Mouse (Mus musculus): ENCODE measurements around the gene Ckb. TPM values are rescaled to one million over a fixed set of nuclear protein-coding genes. Genes with fewer than 3 reads are reported as not detected.

The Ckb gene
- polyA plus RNA-seq, 1 experiment from 2014 or later = 787 TPM

GRCm38 (mm10) chr12:111696239-111696638 is 24.1 kb upstream of the Ckb start:
- Histone ChIP-seq H3K9me3 (ENCODE audit: control insufficient read depth, low read length) (no peaks in the 10 kb centered on the region), H3K27me3 (replicated peaks; ENCODE audit: control insufficient read depth, insufficient read depth, low read length) (no peaks in the 10 kb centered on the region), H3K9ac (ENCODE audit: low read length) (no peak overlapping the region), H3K36me3 (ENCODE audit: control insufficient read depth, insufficient read depth, low read length) (no peaks in the 10 kb centered on the region), H3K4me3 (ENCODE audit: low read depth, low read length) (no peak overlapping the region), H3K27ac (ENCODE audit: low read depth) (no peak overlapping the region), H3K4me2 (ENCODE audit: low read length) (no peak overlapping the region), H3K4me1 (replicated peaks; ENCODE audit: control insufficient read depth, insufficient read depth, low read length) (peaks cover 36% of the 10 kb centered on the region)
- 39% methylated on average over 6 of the region's 6 CpGs for WGBS
- peak; percentile 85 for DNase-seq (ENCODE audit: low spot score)
- ATAC-seq (replicated peaks; ENCODE audit: low FRiP score, low TSS enrichment, low read depth) = 0 out of 2 replicates have a peak, but pooled peaks have one; percentile 9

- Histone ChIP-seq H3K36me3 (ENCODE audit: control insufficient read depth, insufficient read depth, low read length) (no peaks in the 10 kb centered on the region), H3K9ac (ENCODE audit: low read length) (no peak overlapping the region), H3K4me2 (ENCODE audit: low read length) (no peak overlapping the region), H3K4me1 (replicated peaks; ENCODE audit: control insufficient read depth, insufficient read depth, low read length) (peaks cover 36% of the 10 kb centered on the region), H3K4me3 (ENCODE audit: low read depth, low read length) (no peak overlapping the region), H3K9me3 (ENCODE audit: control insufficient read depth, low read length) (no peaks in the 10 kb centered on the region), H3K27me3 (replicated peaks; ENCODE audit: control insufficient read depth, insufficient read depth, low read length) (no peaks in the 10 kb centered on the region), H3K27ac (ENCODE audit: low read depth) (peak overlapping the region; percentile 43; the same call in 1 of the 2 replicates)
- 0 out of 2 replicates have a peak, but pooled peaks have one; percentile 11 for ATAC-seq (replicated peaks; ENCODE audit: low FRiP score, low TSS enrichment, low read depth)
- no peak for DNase-seq (ENCODE audit: low spot score)
- WGBS = 66% methylated on average over 10 of the region's 13 CpGs
Observed at GRCm38 (mm10) chr12:111694880-111695804, 23.0 kb upstream of the Ckb start.

GRCm38 (mm10) chr12:111694271-111694781 is 22.2 kb upstream of the Ckb start:
- H3K36me3 ChIP-seq (ENCODE audit: control insufficient read depth, insufficient read depth, low read length) = no peaks in the 10 kb centered on the region
- no peaks in the 10 kb centered on the region for H3K9me3 ChIP-seq (ENCODE audit: control insufficient read depth, low read length)
- no peak overlapping the region for H3K9ac ChIP-seq (ENCODE audit: low read length)
- H3K4me3 ChIP-seq (ENCODE audit: low read depth, low read length) = no peak overlapping the region
- ATAC-seq (replicated peaks; ENCODE audit: low FRiP score, low TSS enrichment, low read depth) (no peak), DNase-seq (ENCODE audit: low spot score) (no peak)
- no peak overlapping the region; the same call in 1 of the 2 replicates for H3K4me2 ChIP-seq (ENCODE audit: low read length)
- 24% methylated on average over 12 of the region's 12 CpGs for WGBS
- no peaks in the 10 kb centered on the region for H3K27me3 ChIP-seq (replicated peaks; ENCODE audit: control insufficient read depth, insufficient read depth, low read length)
- peak overlapping the region; percentile 43; the same call in 1 of the 2 replicates for H3K27ac ChIP-seq (ENCODE audit: low read depth)
- H3K4me1 ChIP-seq (replicated peaks; ENCODE audit: control insufficient read depth, insufficient read depth, low read length) = peaks cover 36% of the 10 kb centered on the region

GRCm38 (mm10) chr12:111693341-111694270 is 21.5 kb upstream of the Ckb start:
- Histone ChIP-seq H3K36me3 (ENCODE audit: control insufficient read depth, insufficient read depth, low read length) (no peaks in the 10 kb centered on the region), H3K4me2 (ENCODE audit: low read length) (no peak overlapping the region; the same call in 1 of the 2 replicates), H3K27ac (ENCODE audit: low read depth) (peak overlapping the region; percentile 43), H3K27me3 (replicated peaks; ENCODE audit: control insufficient read depth, insufficient read depth, low read length) (no peaks in the 10 kb centered on the region), H3K9ac (ENCODE audit: low read length) (no peak overlapping the region), H3K9me3 (ENCODE audit: control insufficient read depth, low read length) (no peaks in the 10 kb centered on the region), H3K4me1 (replicated peaks; ENCODE audit: control insufficient read depth, insufficient read depth, low read length) (peaks cover 36% of the 10 kb centered on the region), H3K4me3 (ENCODE audit: low read depth, low read length) (no peak overlapping the region)
- DNase-seq (ENCODE audit: low spot score) = no peak
- WGBS = 48% methylated on average over 18 of the region's 18 CpGs
- ATAC-seq (replicated peaks; ENCODE audit: low FRiP score, low TSS enrichment, low read depth) = peak; percentile 42

GRCm38 (mm10) chr12:111692899-111693298 is 20.8 kb upstream of the Ckb start:
- WGBS = 86% methylated on average over 5 of the region's 5 CpGs
- H3K4me1 ChIP-seq (replicated peaks; ENCODE audit: control insufficient read depth, insufficient read depth, low read length) = peaks cover 39% of the 10 kb centered on the region
- no peaks in the 10 kb centered on the region for H3K27me3 ChIP-seq (replicated peaks; ENCODE audit: control insufficient read depth, insufficient read depth, low read length)
- H3K27ac ChIP-seq (ENCODE audit: low read depth) = no peak overlapping the region; the same call in 1 of the 2 replicates
- H3K9ac ChIP-seq (ENCODE audit: low read length) = no peak overlapping the region
- no peak for DNase-seq (ENCODE audit: low spot score)
- H3K4me2 ChIP-seq (ENCODE audit: low read length) = no peak overlapping the region
- no peak for ATAC-seq (replicated peaks; ENCODE audit: low FRiP score, low TSS enrichment, low read depth)
- H3K36me3 ChIP-seq (ENCODE audit: control insufficient read depth, insufficient read depth, low read length) = no peaks in the 10 kb centered on the region
- no peaks in the 10 kb centered on the region for H3K9me3 ChIP-seq (ENCODE audit: control insufficient read depth, low read length)
- no peak overlapping the region for H3K4me3 ChIP-seq (ENCODE audit: low read depth, low read length)

GRCm38 (mm10) chr12:111691346-111691872 is 19.3 kb upstream of the Ckb start:
- no peak for ATAC-seq (replicated peaks; ENCODE audit: low FRiP score, low TSS enrichment, low read depth)
- DNase-seq (ENCODE audit: low spot score) = no peak
- H3K4me1 ChIP-seq (replicated peaks; ENCODE audit: control insufficient read depth, insufficient read depth, low read length) = peaks cover 48% of the 10 kb centered on the region
- no peak overlapping the region for H3K27ac ChIP-seq (ENCODE audit: low read depth)
- no peaks in the 10 kb centered on the region for H3K9me3 ChIP-seq (ENCODE audit: control insufficient read depth, low read length)
- H3K36me3 ChIP-seq (ENCODE audit: control insufficient read depth, insufficient read depth, low read length) = no peaks in the 10 kb centered on the region
- H3K27me3 ChIP-seq (replicated peaks; ENCODE audit: control insufficient read depth, insufficient read depth, low read length) = no peaks in the 10 kb centered on the region
- no peak overlapping the region for H3K4me3 ChIP-seq (ENCODE audit: low read depth, low read length)
- H3K9ac ChIP-seq (ENCODE audit: low read length) = no peak overlapping the region
- WGBS = 25% methylated on average over 5 of the region's 5 CpGs
- H3K4me2 ChIP-seq (ENCODE audit: low read length) = no peak overlapping the region

- no peak for DNase-seq (ENCODE audit: low spot score)
- peaks cover 37% of the 10 kb centered on the region for H3K4me1 ChIP-seq (replicated peaks; ENCODE audit: control insufficient read depth, insufficient read depth, low read length)
- no peak overlapping the region for H3K4me2 ChIP-seq (ENCODE audit: low read length)
- H3K27ac ChIP-seq (ENCODE audit: low read depth) = no peak overlapping the region
- WGBS = 77% methylated on average over 11 of the region's 11 CpGs
- ATAC-seq (replicated peaks; ENCODE audit: low FRiP score, low TSS enrichment, low read depth) = no peak
- no peak overlapping the region for H3K4me3 ChIP-seq (ENCODE audit: low read depth, low read length)
- H3K9me3 ChIP-seq (ENCODE audit: control insufficient read depth, low read length) = no peaks in the 10 kb centered on the region
- no peaks in the 10 kb centered on the region for H3K27me3 ChIP-seq (replicated peaks; ENCODE audit: control insufficient read depth, insufficient read depth, low read length)
- H3K9ac ChIP-seq (ENCODE audit: low read length) = no peak overlapping the region
- no peaks in the 10 kb centered on the region for H3K36me3 ChIP-seq (ENCODE audit: control insufficient read depth, insufficient read depth, low read length)
Observed at GRCm38 (mm10) chr12:111689426-111689825, 17.3 kb upstream of the Ckb start.

GRCm38 (mm10) chr12:111688069-111688428 is 15.9 kb upstream of the Ckb start:
- WGBS = 31% methylated on average over 2 of the region's 2 CpGs
- no peak overlapping the region for H3K27ac ChIP-seq (ENCODE audit: low read depth)
- peak overlapping the region; percentile 17; the same call in 1 of the 2 replicates for H3K9ac ChIP-seq (ENCODE audit: low read length)

More at GRCm38 (mm10) chr12:111688069-111688428, 15.9 kb upstream of the Ckb start:
- Histone ChIP-seq H3K4me1 (replicated peaks; ENCODE audit: control insufficient read depth, insufficient read depth, low read length) (peaks cover 23% of the 10 kb centered on the region), H3K4me3 (ENCODE audit: low read depth, low read length) (no peak overlapping the region), H3K9me3 (ENCODE audit: control insufficient read depth, low read length) (no peaks in the 10 kb centered on the region), H3K4me2 (ENCODE audit: low read length) (no peak overlapping the region), H3K36me3 (ENCODE audit: control insufficient read depth, insufficient read depth, low read length) (0 out of 2 replicates have a peak, but pooled peaks cover 5% of the 10 kb centered on the region), H3K27me3 (replicated peaks; ENCODE audit: control insufficient read depth, insufficient read depth, low read length) (no peaks in the 10 kb centered on the region)
- ATAC-seq (replicated peaks; ENCODE audit: low FRiP score, low TSS enrichment, low read depth) = no peak
- DNase-seq (ENCODE audit: low spot score) = no peak

Data from intestine, embryonic 14.5 days (tissue).